Mouse (Mus musculus) ES-E14 (cell line): ENCODE measurements at regions not wholly inside any gene's neighbourhood (a gene's known extent, or its start where the extent isn't known, plus 50 kb on each side); places are given as distances from the start of the nearest gene placed in this dataset.

Source experiments
- DNase-seq: peaks from one replicate; pipeline ENCODE4 v3.0.0-alpha.2; 2013; ENCODE audit warnings: low read depth, low spot score
- H3K27ac ChIP-seq: 2 replicates; pipeline ENCODE4 v1.5.1; 2012; ENCODE audit warnings: low read depth, mild to moderate bottlenecking, low read length, moderate library complexity, mixed read lengths; ENCODE audit not compliant: poor library complexity, insufficient read depth, severe bottlenecking
- H3K36me3 ChIP-seq: 2 replicates; pipeline ENCODE4 v1.6.1; 2012; ENCODE audit warnings: mild to moderate bottlenecking, low read length, moderate library complexity, mixed read lengths; ENCODE audit not compliant: control insufficient read depth, poor library complexity, insufficient read depth, severe bottlenecking
- H3K4me1 ChIP-seq, 2 experiments: fragments of 150-350 bp in 1 of 2; sonication (generic) in 1 of 2; 2 replicates each; pipeline ENCODE4 v1.6.1; 2012; ENCODE audit warnings: low read length in 2 of 2, mild to moderate bottlenecking in 1 of 2, mixed read lengths in 1 of 2; ENCODE audit not compliant: control insufficient read depth in 2 of 2, insufficient read depth in 2 of 2, poor library complexity in 1 of 2
- H3K4me3 ChIP-seq, 2 experiments: fragments of 150-350 bp in 1 of 2; sonication (generic) in 1 of 2; 2 replicates each; pipeline ENCODE4 v1.5.1; 2012; ENCODE audit warnings: low read length in 2 of 2, low read depth in 1 of 2, mild to moderate bottlenecking in 1 of 2, mixed read lengths in 1 of 2; ENCODE audit not compliant: insufficient read depth in 1 of 2, poor library complexity in 1 of 2, severe bottlenecking in 1 of 2
- H3K9ac ChIP-seq: 2 replicates; pipeline ENCODE4 v1.6.1; 2012; ENCODE audit warnings: low read depth, mild to moderate bottlenecking, low read length, mixed read lengths; ENCODE audit not compliant: poor library complexity, insufficient read depth, severe bottlenecking
- H3K9me3 ChIP-seq: fragments of 150-350 bp; sonication (generic); 2 replicates; pipeline ENCODE4 v1.6.1; 2012; ENCODE audit warnings: low read depth, mild to moderate bottlenecking, low read length; ENCODE audit not compliant: control insufficient read depth, insufficient read depth
- CHD2 ChIP-seq: IDR thresholded peaks from 2 replicates; pipeline ENCODE4 v1.6.1; 2014; ENCODE audit warnings: mild to moderate bottlenecking, low read depth, low read length, inconsistent platforms
- HCFC1 ChIP-seq: IDR thresholded peaks from 2 replicates; pipeline ENCODE4 v1.6.1; 2012; ENCODE audit warnings: low read length, inconsistent platforms, borderline replicate concordance; ENCODE audit not compliant: insufficient read depth
- MAFK ChIP-seq: IDR thresholded peaks from 2 replicates; pipeline ENCODE4 v1.6.1; 2014; ENCODE audit warnings: mild to moderate bottlenecking, low read depth, low read length, inconsistent platforms; ENCODE audit not compliant: insufficient read depth
- ZC3H11A ChIP-seq: IDR thresholded peaks from 2 replicates; pipeline ENCODE4 v1.6.1; 2012; ENCODE audit warnings: low read depth, mild to moderate bottlenecking, inconsistent platforms, low read length, borderline replicate concordance
- ZNF384 ChIP-seq: IDR thresholded peaks from 2 replicates; pipeline ENCODE4 v1.6.1; 2012; ENCODE audit warnings: low read depth, low read length, inconsistent platforms
- in situ Hi-C, 2 experiments: fragments of 600-800 bp; cut with MboI; formaldehyde crosslinking; loops; one replicate each; pipeline ENCODE4 v1.15.1; 2025; ENCODE audit warnings: low sequenced_read_pairs in 2 of 2, inconsistent platforms in 1 of 2; ENCODE audit not compliant: unreplicated experiment in 2 of 2

DNA sequence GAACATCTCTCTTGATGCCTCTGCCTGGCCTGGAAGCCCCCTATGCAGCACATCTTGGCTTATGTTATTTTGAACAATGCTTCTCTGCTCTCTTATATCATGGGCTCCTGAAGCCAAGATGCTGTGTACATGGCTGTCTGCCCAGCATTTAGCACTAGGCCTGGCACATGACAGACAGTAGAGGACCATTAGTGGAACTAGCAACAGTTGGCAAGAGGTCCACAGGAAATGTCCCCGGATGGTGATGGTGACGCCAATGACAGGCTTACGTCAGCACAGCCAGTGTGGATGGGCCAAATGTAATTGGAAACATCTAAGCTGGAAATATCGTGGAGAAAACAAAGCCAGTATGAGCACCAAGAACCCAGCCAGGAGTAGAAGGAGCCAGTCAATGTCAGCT is 567.1 kb upstream of the Mgmt start:
- Histone ChIP-seq H3K4me1 (no peaks in the 10 kb centered on the region), H3K4me3 (no peak overlapping the region), H3K9me3 (no peaks in the 10 kb centered on the region), H3K36me3 (no peaks in the 10 kb centered on the region), H3K27ac (no peak overlapping the region), H3K9ac (no peak overlapping the region)
- in situ Hi-C loops = no loop called here
- TF ChIP-seq ZNF384 (no peak), ZC3H11A (no peak), HCFC1 (no peak), MAFK (no peak), CHD2 (no peak)
- no peak for DNase-seq

DNA sequence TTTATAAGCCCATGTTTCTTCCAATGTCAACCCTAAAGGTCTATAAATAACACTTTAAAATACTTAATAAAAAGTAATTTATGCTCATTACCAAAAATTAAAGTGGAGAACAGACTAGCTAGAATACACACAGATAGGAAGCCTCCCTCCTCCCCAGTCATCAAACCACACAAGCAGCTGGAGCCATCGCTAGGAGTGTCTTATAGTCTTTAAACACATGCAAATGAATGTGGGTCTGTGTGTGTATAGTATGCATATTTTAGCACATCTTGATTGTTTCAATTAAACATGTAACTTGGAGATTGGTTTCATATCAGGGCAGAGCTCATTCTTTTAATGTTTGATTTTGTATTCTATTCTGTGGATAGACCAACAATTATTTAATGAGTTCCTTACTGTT is 564.0 kb upstream of the Mgmt start:
- H3K4me1 ChIP-seq = 0 out of 4 replicates have a peak, but pooled peaks cover 0 to 2% of the 10 kb centered on the region in 2 experiments
- in situ Hi-C loops = no loop called here
- H3K27ac ChIP-seq = no peak overlapping the region
- H3K9ac ChIP-seq = no peak overlapping the region
- no peaks in the 10 kb centered on the region for H3K9me3 ChIP-seq
- no peak for TF ChIP-seq MAFK
- TF ChIP-seq HCFC1 = no peak
- TF ChIP-seq ZNF384 = no peak
- TF ChIP-seq ZC3H11A = no peak
- TF ChIP-seq CHD2 = no peak
- no peak for DNase-seq
- H3K36me3 ChIP-seq = no peaks in the 10 kb centered on the region
- H3K4me3 ChIP-seq = no peak overlapping the region

DNA sequence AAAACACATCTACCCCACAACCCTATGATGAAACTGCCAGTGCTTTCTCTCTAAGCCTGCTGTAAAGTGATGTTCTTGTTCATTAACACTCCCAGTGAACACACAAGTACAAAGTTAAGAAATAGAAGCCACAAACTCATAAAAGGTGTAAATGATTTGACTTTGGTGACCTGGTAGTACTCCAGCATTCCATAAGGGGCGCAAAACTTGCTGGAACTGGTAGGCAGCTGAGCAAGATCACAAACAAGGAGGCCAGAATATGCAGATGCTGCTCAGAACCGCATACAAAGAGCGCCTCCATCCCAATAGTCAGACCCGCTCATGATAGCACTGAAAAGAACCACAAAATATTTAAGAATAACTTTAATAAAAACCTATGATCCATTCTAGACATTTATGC is 561.6 kb upstream of the Mgmt start:
- Histone ChIP-seq H3K4me1 (0 out of 4 replicates have a peak, but pooled peaks cover 0 to 2% of the 10 kb centered on the region in 2 experiments), H3K9me3 (no peaks in the 10 kb centered on the region), H3K9ac (no peak overlapping the region), H3K4me3 (no peak overlapping the region), H3K36me3 (no peaks in the 10 kb centered on the region), H3K27ac (no peak overlapping the region)
- TF ChIP-seq ZNF384 (no peak), HCFC1 (no peak)
- in situ Hi-C loops = no loop called here
- DNase-seq = no peak

DNA sequence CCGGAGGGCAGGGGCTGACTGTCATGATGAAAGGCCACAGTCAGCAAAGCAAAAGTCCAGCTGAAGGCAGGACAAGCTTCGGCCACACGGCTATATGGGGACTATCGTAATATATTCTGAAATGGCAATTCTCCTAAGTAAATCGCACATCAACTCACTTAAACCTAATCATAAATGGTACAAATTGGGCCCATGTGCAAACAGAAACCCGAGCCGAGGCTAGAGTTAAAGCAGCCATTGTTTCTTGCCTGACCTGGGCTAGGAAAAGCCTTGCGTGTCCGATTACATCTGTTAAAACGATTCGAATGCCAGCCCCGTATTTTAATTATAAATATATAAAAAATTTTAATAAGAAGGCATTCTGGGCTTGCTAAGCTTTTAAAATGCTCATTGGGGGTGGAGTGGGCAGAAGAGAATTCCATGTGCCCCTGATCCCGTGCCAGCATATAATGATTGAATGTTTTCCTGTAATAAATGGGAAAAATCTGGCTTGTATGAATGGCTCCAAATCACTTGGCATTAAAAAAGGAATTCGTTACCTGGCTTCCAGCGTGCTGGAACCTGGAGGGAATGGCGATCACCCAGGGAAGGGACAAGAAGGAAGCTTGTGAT is 552.7 kb upstream of the Mgmt start:
- no peak for TF ChIP-seq ZNF384
- no peak for TF ChIP-seq CHD2
- no peak for TF ChIP-seq MAFK
- no peak for TF ChIP-seq ZC3H11A
- TF ChIP-seq HCFC1 = no peak
- Histone ChIP-seq H3K9ac (no peak overlapping the region), H3K4me3 (no peak overlapping the region), H3K9me3 (no peaks in the 10 kb centered on the region), H3K36me3 (no peaks in the 10 kb centered on the region), H3K4me1 (peaks cover 0 to 4% of the 10 kb centered on the region in 2 experiments; a peak in 1 of 4 replicates), H3K27ac (no peak overlapping the region)
- DNase-seq = no peak
- in situ Hi-C loops = no loop called here

DNA sequence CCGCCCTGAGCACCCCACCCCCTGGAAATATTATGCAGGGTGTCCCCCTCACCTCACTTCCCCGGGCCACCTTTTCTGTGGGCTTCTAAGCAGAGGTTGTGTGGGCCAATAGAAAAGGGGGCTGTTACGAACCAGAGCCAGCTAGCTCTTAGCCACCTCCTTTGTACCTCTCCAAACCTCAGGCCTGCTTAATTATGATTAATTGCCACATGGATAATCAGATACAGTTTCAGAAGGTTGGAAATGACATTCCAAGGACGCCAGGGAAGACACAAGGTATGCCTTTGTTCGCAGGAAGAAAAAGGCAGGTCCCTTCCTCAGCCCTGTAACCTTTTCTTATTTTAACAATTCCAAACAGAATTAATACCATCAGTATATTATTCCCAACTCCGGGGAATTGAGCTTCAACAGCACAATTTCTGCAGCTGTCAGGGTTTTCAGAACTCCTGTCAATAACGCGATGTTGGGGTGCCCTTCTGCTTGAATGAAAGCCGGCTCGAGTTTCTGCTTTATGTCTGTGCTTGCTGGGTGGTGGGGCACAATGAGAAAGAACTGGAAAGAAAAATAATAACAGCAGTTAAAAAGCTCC is 552.1 kb upstream of the Mgmt start:
- Histone ChIP-seq H3K4me3 (no peak overlapping the region), H3K9ac (no peak overlapping the region), H3K36me3 (no peaks in the 10 kb centered on the region), H3K9me3 (no peaks in the 10 kb centered on the region), H3K27ac (no peak overlapping the region), H3K4me1 (peaks cover 0 to 4% of the 10 kb centered on the region in 2 experiments; a peak in 1 of 4 replicates)
- TF ChIP-seq HCFC1 (no peak), ZNF384 (no peak), ZC3H11A (no peak), CHD2 (no peak), MAFK (no peak)
- in situ Hi-C loops = no loop called here
- DNase-seq = no peak
